Mouse (Mus musculus): Measurements from ENCODE around the gene Gm13057.
"Not testable (repeated sequence)": the region's sequence is repeated elsewhere in the genome, so short reads cannot be mapped to it uniquely, and the experiment has no call there.

DNA sequence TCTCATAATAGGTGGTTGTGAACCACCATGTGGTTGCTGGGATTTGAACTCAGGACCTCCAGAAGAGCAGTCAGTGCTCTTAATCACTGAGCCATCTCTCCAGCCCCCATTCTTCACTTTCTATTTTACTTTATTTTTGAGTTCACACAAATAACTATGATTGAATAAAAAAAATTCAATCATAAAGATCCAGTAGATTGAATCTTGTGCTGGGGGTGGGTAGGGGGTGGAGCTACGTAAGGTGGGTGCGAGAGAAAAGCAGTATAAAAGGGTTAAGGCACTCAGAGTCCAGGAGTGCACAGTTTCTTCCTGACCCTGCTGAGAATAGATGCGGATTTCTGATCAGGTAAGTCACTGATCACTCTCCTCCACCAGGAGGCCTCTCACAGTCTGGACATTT is 15.9 kb upstream of the Gm13057 start, which contains the start of gene Gm13040:
- TF ChIP-seq TAL1 (conservative IDR thresholded peaks at IDR 0.05; ENCODE audit: low read depth, low read length); CTCF (IDR thresholded peaks at IDR 0.05; ENCODE audit: low read depth, low read length); GATA2 (IDR thresholded peaks at IDR 0.05; ENCODE audit: borderline replicate concordance, low read depth, low read length): not testable (repeated sequence)
